Mouse (Mus musculus): ENCODE measurements around the gene Rasgrf2.

DNA sequence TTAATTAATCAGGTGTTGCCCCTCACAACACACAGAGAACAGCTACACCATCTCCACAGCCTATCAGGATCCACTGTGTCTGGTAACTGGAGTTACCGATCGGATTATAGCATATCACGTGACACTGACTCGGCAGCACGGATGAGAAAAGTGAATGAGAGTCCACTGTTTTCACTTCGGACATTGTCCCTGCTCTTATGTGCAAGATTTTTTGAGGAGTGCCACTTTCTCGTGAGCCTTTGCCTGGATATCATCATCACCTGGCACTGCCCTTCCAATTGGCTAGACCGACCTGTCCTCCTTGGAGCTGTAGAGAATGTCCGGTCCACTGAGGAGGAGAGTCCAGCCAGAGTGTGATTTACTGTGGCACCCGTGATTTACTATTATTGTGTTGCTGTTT is 109.3 kb downstream of the Rasgrf2 start:
- TF ChIP-seq CTCF (IDR thresholded peaks at IDR 0.05 in 2 of 3, conservative IDR thresholded peaks at IDR 0.05 in 1 of 3; ENCODE audit: control insufficient read depth in 1 of 3, insufficient read depth in 1 of 3, low read depth in 2 of 3, low read length in 3 of 3, poor library complexity in 1 of 3, severe bottlenecking in 1 of 3) (no peak), E2F4 (IDR thresholded peaks at IDR 0.05; ENCODE audit: borderline replicate concordance, low read depth, low read length) (no peak), MAX (IDR thresholded peaks at IDR 0.05; ENCODE audit: low read length) (no peak), GABPA (IDR thresholded peaks at IDR 0.05; ENCODE audit: low read depth, low read length) (no peak), GATA1 (IDR thresholded peaks at IDR 0.05; ENCODE audit: low read depth, low read length) (no peak), UBTF (IDR thresholded peaks at IDR 0.05; ENCODE audit: borderline replicate concordance, insufficient read depth, low read depth, low read length) (no peak), RAD21 (IDR thresholded peaks at IDR 0.05; ENCODE audit: low read depth, low read length) (no peak)
